18 mouse cellular contexts compared by ENCODE assay signal in genomic region chr16:4866101-4866695, GRCm38 (mm10). TPM values are rescaled to one million over a fixed set of nuclear protein-coding genes. Genes with fewer than 3 reads are reported as not detected.
DNase-seq lines count a peak whose midpoint lies in the region; ATAC-seq lines count a peak whose summit lies in the region.
"Had no signal": no experiment of that assay in that cellular context is flagged by ENCODE, and none has a peak within 500 bp of the region (broad histone marks: within the 10 kb centered on the region; RNA-seq: fewer than 3 reads in every experiment).

No protein-coding gene starts in this region.

- no peaks in the 10 kb centered on the region for H3K27me3 ChIP-seq in heart, embryonic 12.5 days (replicated peaks)
- H3K27me3 ChIP-seq: embryonic facial prominence, embryonic 12.5 days; hindbrain, embryonic 12.5 days; limb, embryonic 12.5 days had no signal

- H3K4me2 ChIP-seq in heart, embryonic 12.5 days, result no peak overlapping the region
- H3K4me2 ChIP-seq: embryonic facial prominence, embryonic 12.5 days; hindbrain, embryonic 12.5 days; limb, embryonic 12.5 days had no signal

- H3K9ac ChIP-seq in heart, embryonic 12.5 days, result no peak overlapping the region
- H3K9ac ChIP-seq: embryonic facial prominence, embryonic 12.5 days; hindbrain, embryonic 12.5 days; limb, embryonic 12.5 days; liver, embryonic 14.5 days had no signal

- 63% methylated on average over 7 of the region's 7 CpGs for WGBS in heart, embryonic 12.5 days

- H3K27ac ChIP-seq in heart, embryonic 12.5 days (ENCODE audit: poor library complexity, severe bottlenecking), result no peak overlapping the region
- H3K27ac ChIP-seq: embryonic facial prominence, embryonic 12.5 days; heart, adult 2 months; hindbrain, embryonic 12.5 days; left cerebral cortex, adult 2 months; liver, embryonic 14.5 days had no signal

- H3K4me1 ChIP-seq in heart, embryonic 12.5 days (replicated peaks), result peaks cover 21% of the 10 kb centered on the region
- H3K4me1 ChIP-seq: hindbrain, embryonic 12.5 days had no signal

- DNase-seq in cerebellum, adult 9-11 months, result peak; percentile 39
- DNase-seq in cerebellum, adult 11 months, result no peak
- DNase-seq in cerebellum, postnatal 25 days, result peak; percentile 34 to 57
- DNase-seq in kidney, adult 9 months, result peak; percentile 90
- DNase-seq in kidney, postnatal 36 days, result peak; percentile 83 to 84
- DNase-seq in urinary bladder, postnatal 25 days (ENCODE audit: low spot score), result no peak
- DNase-seq: adrenal gland, postnatal 10 days; heart, adult 2 months; thymus, postnatal 14 days had no signal

- no peak overlapping the region for H3K4me3 ChIP-seq in heart, embryonic 12.5 days
- H3K4me3 ChIP-seq: embryonic facial prominence, embryonic 12.5 days; heart, adult 2 months; hindbrain, embryonic 12.5 days; left cerebral cortex, adult 2 months; limb, embryonic 12.5 days had no signal

- no peak for ATAC-seq in heart, embryonic 12.5 days (ENCODE audit: insufficient number of reproducible peaks, low FRiP score)
- ATAC-seq: forebrain, embryonic 16.5 days; inflammation-experienced regulatory T-cells, adult 6 months; midbrain, embryonic 16.5 days had no signal

- peaks cover 13% of the 10 kb centered on the region for H3K36me3 ChIP-seq in heart, embryonic 12.5 days

- H3K9me3 ChIP-seq in heart, embryonic 12.5 days (replicated peaks), result no peaks in the 10 kb centered on the region
- H3K9me3 ChIP-seq: embryonic facial prominence, embryonic 12.5 days; hindbrain, embryonic 12.5 days; limb, embryonic 12.5 days had no signal

RNA-seq across cellular contexts. Expression of gene Ubald1, which starts 13.9 kb away (rescaled TPM):
- polyA plus RNA-seq in heart, embryonic 12.5 days (2016; fragmentation: Nextera tagmentation; extraction: Ambion mirVana), result 26.8 and 27.1 TPM in 2 replicates

RNA-seq across cellular contexts. Expression of gene Mgrn1, which starts 19.9 kb away (rescaled TPM):
- 114 and 116 TPM in 2 replicates for polyA plus RNA-seq in heart, embryonic 12.5 days (2016; fragmentation: Nextera tagmentation; extraction: Ambion mirVana)

RNA-seq across cellular contexts. Expression of gene 4930562C15Rik, which starts 31.0 kb away (rescaled TPM):
- 0.11 and 0.57 TPM in 2 replicates for polyA plus RNA-seq in heart, embryonic 12.5 days (2016; fragmentation: Nextera tagmentation; extraction: Ambion mirVana)
- polyA plus RNA-seq: liver, embryonic 14.5 days had no signal

Comparison
In these comparisons a context has a peak if more than half of its experiments do, and no peak if none do; other contexts are left out.
1. DNase-seq: peak in cerebellum, adult 9-11 months (single experiment), cerebellum, postnatal 25 days (2 of 2), kidney, adult 9 months (single experiment) and kidney, postnatal 36 days (2 of 2); none in cerebellum, adult 11 months (single experiment) and urinary bladder, postnatal 25 days (single experiment).